Mouse (Mus musculus) forebrain, postnatal 0 days (tissue): ENCODE measurements around the gene Slc16a7. TPM values are rescaled to one million over a fixed set of nuclear protein-coding genes. Genes with fewer than 3 reads are reported as not detected.
A peak's percentile ranks its signal among the peaks of the same experiment; 100 is the strongest.

ENCODE experiments used
- ATAC-seq: fragments of 200-750 bp; cut with Nextera tagmentation; 2 replicates; pipeline ENCODE4 v1.8.0; 2017; ENCODE audit warnings: mild to moderate bottlenecking, moderate library complexity
- DNase-seq: peaks from one replicate; pipeline ENCODE4 v3.0.0-alpha.2; 2015
- H3K27ac ChIP-seq: fragments of 300-500 bp; sonication (generic); 2 replicates; pipeline ENCODE4 v1.5.1; 2014; ENCODE audit warnings: low read depth, mild to moderate bottlenecking, antibody characterized with exemption, low read length, moderate library complexity, mixed read lengths
- H3K27me3 ChIP-seq: fragments of 300-500 bp; sonication (generic); 2 replicates; pipeline ENCODE4 v1.6.1; 2014; ENCODE audit warnings: mild to moderate bottlenecking, low read length, mixed read lengths; ENCODE audit not compliant: insufficient read depth
- H3K36me3 ChIP-seq: fragments of 300-500 bp; sonication (generic); 2 replicates; pipeline ENCODE4 v1.6.1; 2014; ENCODE audit warnings: mild to moderate bottlenecking, moderate library complexity; ENCODE audit not compliant: insufficient read depth
- H3K4me1 ChIP-seq: fragments of 300-500 bp; sonication (generic); 2 replicates; pipeline ENCODE4 v1.6.1; 2014; ENCODE audit warnings: antibody characterized with exemption; ENCODE audit not compliant: insufficient read depth
- H3K4me2 ChIP-seq: fragments of 300-500 bp; sonication (generic); 2 replicates; pipeline ENCODE4 v1.6.1; 2014; ENCODE audit warnings: low read depth, mild to moderate bottlenecking, moderate library complexity
- H3K4me3 ChIP-seq: fragments of 300-500 bp; sonication (generic); 2 replicates; pipeline ENCODE4 v1.5.1; 2014; ENCODE audit warnings: low read depth, low read length, mixed read lengths
- H3K9ac ChIP-seq: fragments of 300-500 bp; sonication (generic); 2 replicates; pipeline ENCODE4 v1.6.1; 2014; ENCODE audit warnings: mild to moderate bottlenecking
- H3K9me3 ChIP-seq: fragments of 300-500 bp; sonication (generic); 2 replicates; pipeline ENCODE4 v1.6.1; 2016; ENCODE audit warnings: low read length
- CTCF ChIP-seq: sonication (generic); IDR thresholded peaks from 2 replicates; pipeline ENCODE4 v1.5.1; 2016; ENCODE audit warnings: antibody characterized with exemption, control low read depth, low read depth
- WGBS: fragments of 180-500 bp; shearing (Covaris S2); extraction: QIAGEN DNeasy Blood & Tissue Kit; methylation state at CpG from one replicate; pipeline ENCODE4 v1.1.7; 2014; 5-methylcytosine and 5-hydroxymethylcytosine counted together
- polyA plus RNA-seq: library from polyadenylated mRNA; unstranded; fragments of >200 nt; fragmentation: Nextera tagmentation; extraction: Ambion mirVana; gene quantifications from 2 replicates; pipeline ENCODE4 v1.2.1, GENCODE M21; 2015
- total RNA-seq: library from RNA; depleted of rRNA; stranded (reverse); fragments of >200 nt; gene quantifications from 2 replicates; pipeline ENCODE4 v1.2.3, GENCODE M21; 2014

The Slc16a7 gene
- total and polyA plus RNA-seq, 2 experiments from 2014 or later: 8.9 to 22.7 TPM

- peak; percentile 43 for ATAC-seq
- Histone ChIP-seq H3K27ac (no peak overlapping the region), H3K4me2 (no peak overlapping the region), H3K27me3 (no peaks in the 10 kb centered on the region), H3K36me3 (no peaks in the 10 kb centered on the region), H3K4me3 (no peak overlapping the region), H3K9me3 (no peaks in the 10 kb centered on the region), H3K4me1 (no peaks in the 10 kb centered on the region), H3K9ac (no peak overlapping the region)
- 63% methylated on average over 6 of the region's 6 CpGs for WGBS
- no peak for TF ChIP-seq CTCF
- peak; percentile 42 for DNase-seq
Measured at GRCm38 (mm10) chr10:125347149-125347548, 42.1 kb downstream of the Slc16a7 start.

DNA sequence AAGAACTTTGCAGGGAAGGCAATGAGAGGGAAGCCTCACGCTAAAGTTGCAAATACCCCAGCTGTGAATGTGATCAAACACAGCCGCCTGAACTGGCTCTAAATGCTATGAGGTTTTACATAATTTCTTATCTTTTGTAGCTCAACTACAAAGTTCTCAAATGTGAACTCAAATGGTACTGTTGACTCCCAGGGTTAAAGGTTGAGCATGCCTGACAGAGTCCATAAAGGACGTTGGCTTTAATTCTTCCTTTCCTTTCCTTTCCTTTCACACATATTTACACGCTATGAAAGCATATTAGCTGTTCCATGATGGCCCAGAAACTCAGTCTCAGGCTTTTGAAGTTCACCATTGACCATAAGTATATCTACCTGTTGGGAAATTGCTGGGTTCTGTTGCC lies 42.9 kb downstream of the Slc16a7 start:
- Histone ChIP-seq H3K4me1 (no peaks in the 10 kb centered on the region), H3K9ac (no peak overlapping the region), H3K27me3 (no peaks in the 10 kb centered on the region), H3K27ac (no peak overlapping the region), H3K9me3 (no peaks in the 10 kb centered on the region), H3K4me2 (no peak overlapping the region), H3K4me3 (no peak overlapping the region), H3K36me3 (no peaks in the 10 kb centered on the region)
- 77% methylated on average over 4 of the region's 4 CpGs for WGBS
- ATAC-seq: no peak
- no peak for TF ChIP-seq CTCF
- DNase-seq: no peak

DNA sequence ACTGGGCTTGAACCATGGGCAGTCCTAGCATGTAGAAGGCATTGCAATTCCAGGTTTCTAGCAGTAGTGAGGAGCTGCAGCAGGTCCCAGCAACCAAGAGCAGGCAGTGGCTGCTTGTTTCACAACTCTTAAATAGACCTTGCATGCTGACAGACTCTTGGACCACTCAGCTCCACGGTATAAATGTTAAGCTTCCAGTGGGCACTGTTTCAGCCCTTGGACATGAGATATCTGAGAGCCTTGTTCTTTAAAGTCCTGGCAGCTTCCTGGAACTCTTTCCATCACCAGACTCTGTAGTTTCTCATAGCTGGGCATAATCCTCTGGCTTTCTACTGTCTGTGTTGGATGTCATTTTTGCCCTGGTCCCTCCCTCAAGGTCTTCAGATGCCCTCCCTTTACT lies 43.7 kb downstream of the Slc16a7 start:
- no peak for ATAC-seq
- H3K4me2 ChIP-seq: no peak overlapping the region
- TF ChIP-seq CTCF: no peak

DNA sequence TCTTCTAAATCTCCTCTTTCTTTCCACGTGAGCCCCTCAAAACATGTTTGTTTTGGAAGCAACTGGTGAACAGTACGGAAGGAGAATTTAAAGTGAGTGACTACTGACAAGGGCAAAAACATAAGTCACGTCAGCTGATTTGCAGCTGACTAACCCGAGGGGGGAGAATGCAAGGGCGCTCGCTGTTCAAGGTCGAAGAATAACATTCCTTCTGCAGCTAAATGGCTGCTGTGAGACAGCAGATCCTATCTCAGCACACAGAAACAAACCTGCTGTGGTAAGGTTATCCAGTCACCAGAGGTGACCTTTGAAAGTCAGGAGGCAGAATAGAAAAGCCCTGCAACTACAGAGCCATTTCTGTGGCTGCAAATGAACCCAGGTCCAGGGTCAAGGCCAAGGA lies 47.1 kb downstream of the Slc16a7 start:
- Histone ChIP-seq H3K4me3 (no peak overlapping the region), H3K9me3 (no peaks in the 10 kb centered on the region), H3K27ac (no peak overlapping the region), H3K4me1 (no peaks in the 10 kb centered on the region), H3K27me3 (no peaks in the 10 kb centered on the region), H3K4me2 (no peak overlapping the region), H3K36me3 (no peaks in the 10 kb centered on the region), H3K9ac (no peak overlapping the region)
- ATAC-seq (no peak), DNase-seq (no peak)
- 79% methylated on average over 7 of the region's 7 CpGs for WGBS
- no peak for TF ChIP-seq CTCF

More for the DNA sequence above, 43.7 kb downstream of the Slc16a7 start:
- no peak overlapping the region for H3K9ac ChIP-seq
- no peaks in the 10 kb centered on the region for H3K36me3 ChIP-seq
- WGBS: 77% methylated on average over 1 of the region's 1 CpGs
- no peak overlapping the region for H3K27ac ChIP-seq
- no peaks in the 10 kb centered on the region for H3K27me3 ChIP-seq
- no peaks in the 10 kb centered on the region for H3K4me1 ChIP-seq
- no peak overlapping the region for H3K4me3 ChIP-seq
- no peaks in the 10 kb centered on the region for H3K9me3 ChIP-seq
- DNase-seq: no peak

DNA sequence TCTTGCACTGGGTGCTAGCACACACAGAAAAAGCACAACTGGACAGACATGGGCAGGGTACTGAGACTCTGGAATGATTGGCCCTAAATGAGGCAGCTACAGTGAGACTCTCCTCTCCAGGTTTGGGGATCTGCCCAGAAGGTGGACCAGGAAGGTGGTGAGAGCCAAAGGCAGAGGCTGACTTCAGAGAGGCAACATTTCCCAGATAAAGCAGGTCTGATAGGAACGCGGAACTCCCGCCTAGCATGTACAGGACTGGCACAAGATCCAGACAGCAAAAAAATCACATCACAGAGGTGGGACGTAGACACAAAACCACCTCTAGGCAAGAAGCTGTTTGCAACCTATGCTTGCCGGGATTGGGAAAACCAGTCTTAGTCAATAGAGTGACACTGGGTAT lies 55.5 kb downstream of the Slc16a7 start:
- no peak for TF ChIP-seq CTCF
- Histone ChIP-seq H3K36me3 (no peaks in the 10 kb centered on the region; the same call in 1 of the 2 replicates), H3K4me1 (no peaks in the 10 kb centered on the region), H3K9ac (no peak overlapping the region), H3K4me2 (no peak overlapping the region), H3K27me3 (no peaks in the 10 kb centered on the region), H3K27ac (no peak overlapping the region), H3K4me3 (no peak overlapping the region), H3K9me3 (no peaks in the 10 kb centered on the region)
- ATAC-seq (no peak), DNase-seq (no peak)
- WGBS: 91% methylated on average over 5 of the region's 5 CpGs

GRCm38 (mm10) chr10:125331334-125331733 lies 57.9 kb downstream of the Slc16a7 start:
- H3K27me3 ChIP-seq: no peaks in the 10 kb centered on the region
- ATAC-seq: no peak
- TF ChIP-seq CTCF: no peak
- no peak overlapping the region for H3K9ac ChIP-seq
- H3K9me3 ChIP-seq: no peaks in the 10 kb centered on the region
- DNase-seq: no peak
- H3K36me3 ChIP-seq: no peaks in the 10 kb centered on the region; the same call in 1 of the 2 replicates
- no peak overlapping the region for H3K4me2 ChIP-seq
- no peak overlapping the region for H3K27ac ChIP-seq
- H3K4me3 ChIP-seq: no peak overlapping the region
- H3K4me1 ChIP-seq: no peaks in the 10 kb centered on the region
- 68% methylated on average over 5 of the region's 5 CpGs for WGBS

DNA sequence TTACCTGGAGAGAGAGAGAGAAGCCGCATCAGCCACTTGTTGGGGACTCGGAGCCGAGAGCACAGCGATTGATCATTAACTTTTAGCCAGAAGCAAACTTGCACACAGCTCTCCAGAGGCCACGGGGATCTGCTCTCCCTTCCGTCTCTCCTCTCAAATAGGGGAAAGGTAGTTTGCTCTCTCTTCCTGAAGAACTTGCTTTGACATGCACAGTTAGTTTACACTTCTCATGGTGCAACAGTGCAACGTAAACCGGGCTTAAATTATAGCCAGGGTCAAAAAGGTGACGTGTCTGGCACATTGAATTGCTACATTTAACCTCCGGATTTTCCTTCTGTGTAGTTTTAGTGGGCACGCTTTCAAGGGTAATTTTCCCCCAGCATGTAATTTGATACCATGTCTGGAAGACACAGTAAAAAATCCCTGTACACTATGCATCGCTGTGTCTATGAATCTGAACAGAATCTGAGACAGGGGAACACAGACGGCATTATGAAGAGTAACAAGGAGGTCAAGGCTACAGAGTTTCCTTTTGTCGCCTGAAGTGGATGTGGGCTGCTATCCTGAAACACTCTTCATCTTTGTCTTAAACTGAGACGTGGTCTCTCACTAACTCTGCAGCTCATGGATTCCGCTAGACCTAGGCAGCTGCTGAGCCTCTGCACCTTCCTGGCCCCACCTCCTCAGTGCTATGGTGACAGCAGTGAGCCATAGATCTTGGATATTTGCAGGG lies 60.8 kb downstream of the Slc16a7 start:
- no peaks in the 10 kb centered on the region for H3K36me3 ChIP-seq
- no peak for TF ChIP-seq CTCF
- no peak for DNase-seq
- no peak overlapping the region for H3K4me2 ChIP-seq
- H3K4me1 ChIP-seq: no peaks in the 10 kb centered on the region
- ATAC-seq: no peak
- H3K4me3 ChIP-seq: no peak overlapping the region
- no peaks in the 10 kb centered on the region for H3K9me3 ChIP-seq
- H3K27ac ChIP-seq: no peak overlapping the region
- whole genome bisulfite sequencing: 36% methylated on average over 16 of the region's 16 CpGs
- no peak overlapping the region for H3K9ac ChIP-seq
- H3K27me3 ChIP-seq: no peaks in the 10 kb centered on the region
